In genomic region chr7:36975475-36975874, GRCm38 (mm10) we compare ENCODE assay signal across 8 mouse cellular contexts.
DNase-seq lines count a peak whose midpoint lies in the region; ATAC-seq lines count a peak whose summit lies in the region.

No protein-coding gene starts in this region.

- peak; percentile 8 for DNase-seq in gastrocnemius, postnatal 10 days
- DNase-seq in gastrocnemius, postnatal 25 days = no peak
- DNase-seq in midbrain, embryonic 10.5 days (ENCODE audit: low spot score) = peak; percentile 16
- peak; percentile 13 to 26 for DNase-seq in heart, postnatal 14 days
- peak; percentile 65 for DNase-seq in retina, postnatal 1 day
- DNase-seq in adrenal gland, adult 8-10 months = no peak
- no peak for DNase-seq in layer of hippocampus, postnatal 36 days

- H3K27me3 ChIP-seq in midbrain, embryonic 10.5 days (ENCODE audit: low read depth, poor library complexity, severe bottlenecking) = no peaks in the 10 kb centered on the region
- H3K27me3 ChIP-seq in midbrain, embryonic 13.5 days = no peaks in the 10 kb centered on the region

- ATAC-seq in midbrain, embryonic 13.5 days = no peak

- H3K4me1 ChIP-seq in midbrain, embryonic 10.5 days = peaks cover 25% of the 10 kb centered on the region
- peaks cover 23% of the 10 kb centered on the region for H3K4me1 ChIP-seq in midbrain, embryonic 13.5 days (replicated peaks)

- H3K4me3 ChIP-seq in midbrain, embryonic 10.5 days = no peak overlapping the region
- no peak overlapping the region for H3K4me3 ChIP-seq in midbrain, embryonic 13.5 days (replicated peaks)

- 30% methylated on average over 5 of the region's 5 CpGs for WGBS in midbrain, embryonic 10.5 days
- 28% methylated on average over 5 of the region's 5 CpGs for WGBS in midbrain, embryonic 13.5 days

- no peaks in the 10 kb centered on the region for H3K36me3 ChIP-seq in midbrain, embryonic 10.5 days
- no peaks in the 10 kb centered on the region for H3K36me3 ChIP-seq in midbrain, embryonic 13.5 days

- no peak overlapping the region for H3K4me2 ChIP-seq in midbrain, embryonic 13.5 days (replicated peaks)

- H3K9ac ChIP-seq in midbrain, embryonic 13.5 days (replicated peaks) = no peak overlapping the region

- no peak overlapping the region for H3K27ac ChIP-seq in midbrain, embryonic 10.5 days (replicated peaks)
- H3K27ac ChIP-seq in midbrain, embryonic 13.5 days = no peak overlapping the region

- intact Hi-C loops in heart, postnatal 14 days (cut with DNase I) = loop anchor here (2.0 to 10.0 kb wide), 4 partner anchors 281 to 1075 kb away; partner anchors contain the start of gene Tshz3

- no peaks in the 10 kb centered on the region for H3K9me3 ChIP-seq in midbrain, embryonic 10.5 days (replicated peaks)
- no peaks in the 10 kb centered on the region for H3K9me3 ChIP-seq in midbrain, embryonic 13.5 days

Comparison
In these comparisons a context has a peak if more than half of its experiments do, and no peak if none do; other contexts are left out.
1. DNase-seq: peak in gastrocnemius, postnatal 10 days (single experiment), midbrain, embryonic 10.5 days (single experiment), heart, postnatal 14 days (2 of 2) and retina, postnatal 1 day (single experiment); none in gastrocnemius, postnatal 25 days (single experiment), adrenal gland, adult 8-10 months (single experiment) and layer of hippocampus, postnatal 36 days (0 of 2).